Mouse (Mus musculus): ENCODE results near the gene March4.

March4 gene

GRCm38 (mm10) chr1:72530516-72531196, 6.1 kb downstream of the March4 start:
- no peak for DNase-seq (ENCODE audit: low spot score)

GRCm38 (mm10) chr1:72529192-72529591, 7.5 kb downstream of the March4 start:
- DNase-seq (ENCODE audit: low spot score), result no peak

- peak; percentile 59 for DNase-seq (ENCODE audit: low spot score)
Measured at GRCm38 (mm10) chr1:72523601-72524000, 13.1 kb downstream of the March4 start.

- DNase-seq (ENCODE audit: low spot score), result no peak
Measured at GRCm38 (mm10) chr1:72510778-72511520, 25.8 kb downstream of the March4 start.

GRCm38 (mm10) chr1:72509551-72509950, 27.2 kb downstream of the March4 start:
- no peak for DNase-seq (ENCODE audit: low spot score)

GRCm38 (mm10) chr1:72507670-72508069, 29.1 kb downstream of the March4 start:
- DNase-seq (ENCODE audit: low spot score), result no peak

GRCm38 (mm10) chr1:72506202-72506601, 30.5 kb downstream of the March4 start:
- no peak for DNase-seq (ENCODE audit: low spot score)

GRCm38 (mm10) chr1:72497609-72498008, 39.1 kb downstream of the March4 start:
- no peak for DNase-seq (ENCODE audit: low spot score)

- DNase-seq (ENCODE audit: low spot score), result no peak
Measured at GRCm38 (mm10) chr1:72493454-72493853, 43.3 kb downstream of the March4 start.

- no peak for DNase-seq (ENCODE audit: low spot score)
Measured at GRCm38 (mm10) chr1:72492666-72493065, 44.1 kb downstream of the March4 start.

GRCm38 (mm10) chr1:72491307-72491706, 45.4 kb downstream of the March4 start:
- DNase-seq (ENCODE audit: low spot score), result no peak

GRCm38 (mm10) chr1:72490801-72491200, 45.9 kb downstream of the March4 start:
- no peak for DNase-seq (ENCODE audit: low spot score)

- DNase-seq (ENCODE audit: low spot score), result no peak
Measured at GRCm38 (mm10) chr1:72490193-72490592, 46.5 kb downstream of the March4 start.

- DNase-seq (ENCODE audit: low spot score), result no peak
Measured at GRCm38 (mm10) chr1:72476594-72476993, 60.1 kb downstream of the March4 start.

- DNase-seq (ENCODE audit: low spot score), result no peak
Measured at GRCm38 (mm10) chr1:72469075-72469474, 67.7 kb downstream of the March4 start.

GRCm38 (mm10) chr1:72468466-72469003, 68.2 kb downstream of the March4 start:
- no peak for DNase-seq (ENCODE audit: low spot score)

GRCm38 (mm10) chr1:72464926-72465583, 71.7 kb downstream of the March4 start:
- no peak for DNase-seq (ENCODE audit: low spot score)

GRCm38 (mm10) chr1:72462516-72462915, 74.2 kb downstream of the March4 start:
- no peak for DNase-seq (ENCODE audit: low spot score)

GRCm38 (mm10) chr1:72457652-72458051, 79.1 kb downstream of the March4 start:
- DNase-seq (ENCODE audit: low spot score), result no peak

- no peak for DNase-seq (ENCODE audit: low spot score)
Measured at GRCm38 (mm10) chr1:72455923-72456322, 80.8 kb downstream of the March4 start.

- no peak for DNase-seq (ENCODE audit: low spot score)
Measured at GRCm38 (mm10) chr1:72454733-72455201, 82.0 kb downstream of the March4 start.

GRCm38 (mm10) chr1:72452839-72453238, 83.9 kb downstream of the March4 start:
- DNase-seq (ENCODE audit: low spot score), result no peak

- no peak for DNase-seq (ENCODE audit: low spot score)
Measured at GRCm38 (mm10) chr1:72450790-72451189, 85.9 kb downstream of the March4 start.
